Mouse (Mus musculus) heart, postnatal 0 days (tissue): ENCODE measurements at regions not wholly inside any gene's neighbourhood (a gene's known extent, or its start where the extent isn't known, plus 50 kb on each side); places are given as distances from the start of the nearest gene placed in this dataset.

Experiments
- CTCF ChIP-seq: IDR thresholded peaks from 2 replicates; pipeline ENCODE4 v1.5.1; 2016; ENCODE audit warnings: antibody characterized with exemption, control low read depth, low read depth
- EP300 ChIP-seq: IDR thresholded peaks from 2 replicates; pipeline ENCODE4 v1.6.1; 2016; ENCODE audit warnings: antibody characterized with exemption, low read depth

- TF ChIP-seq CTCF: no peak
- no peak for TF ChIP-seq EP300
Observed at GRCm38 (mm10) chr10:92293261-92293660, 429.0 kb downstream of the Nedd1 start.
